Mouse (Mus musculus): ENCODE data around the gene Cenpe.

The Cenpe gene

DNA sequence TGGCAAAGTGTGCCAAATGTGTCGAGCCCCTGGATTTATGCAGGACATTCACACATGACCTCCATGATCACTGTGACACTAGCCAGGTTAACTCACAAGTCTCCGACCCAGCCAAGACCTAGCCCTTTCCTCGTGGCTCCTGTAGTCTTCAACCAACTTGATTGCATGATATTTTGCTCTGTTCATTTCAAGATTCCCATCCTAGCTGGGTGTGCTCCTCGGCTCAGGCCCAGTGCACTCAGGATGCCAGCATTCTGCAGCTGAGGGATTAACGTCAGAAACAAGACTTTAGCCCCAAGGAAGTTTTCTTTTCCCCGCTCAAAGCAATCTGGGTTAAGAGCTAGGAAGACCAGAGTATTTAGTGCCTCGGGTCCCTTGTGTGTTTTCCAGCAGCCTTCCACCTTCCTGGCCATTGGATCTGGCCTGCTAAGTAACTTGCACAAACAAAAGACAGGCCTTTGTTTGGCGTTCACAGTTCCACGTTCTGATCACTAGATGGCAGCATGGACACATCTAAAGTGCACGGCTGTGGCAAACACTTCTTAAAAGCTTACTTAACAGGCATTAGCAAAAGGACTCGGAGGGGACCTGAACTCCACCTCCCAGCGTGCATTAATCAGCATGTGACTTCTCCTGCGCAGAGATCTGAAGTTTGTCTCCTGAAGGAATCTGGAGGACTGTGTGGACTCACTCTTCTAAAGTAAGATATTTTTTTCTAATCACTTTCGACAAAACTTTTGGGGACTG lies 68.5 kb downstream of the Cenpe start, which contains the start of gene Bdh2:
Bdh2 (plus strand) TSS at position 553 of the 747 bp plus-strand sequence.
- peak; percentile 26 to 89 for DNase-seq (ENCODE audit: low spot score in 2 of 2)

- no peak for DNase-seq (ENCODE audit: low spot score in 2 of 2)
These were observed 69.4 kb downstream of the Cenpe start for GRCm38 (mm10) chr3:135281701-135282100.

DNA sequence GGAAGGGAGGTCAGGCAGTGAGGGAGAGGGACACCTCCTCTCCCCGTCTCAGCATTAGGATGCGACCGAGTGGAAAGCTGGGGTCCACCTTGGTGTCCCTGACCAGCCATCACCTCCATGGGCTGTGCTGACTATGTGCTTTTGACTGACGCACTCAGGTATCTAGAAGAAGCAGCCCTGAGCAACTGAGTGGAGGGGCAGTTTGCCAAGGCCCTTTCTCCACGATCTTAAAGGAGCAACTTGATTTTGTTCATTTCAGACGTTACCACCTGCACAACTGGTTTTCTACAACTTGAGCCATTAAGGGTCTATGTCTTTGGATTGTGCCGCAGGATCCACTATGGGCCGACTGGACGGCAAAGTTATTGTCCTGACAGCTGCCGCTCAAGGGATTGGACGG lies 72.9 kb downstream of the Cenpe start:
- no peak for DNase-seq (ENCODE audit: low spot score in 2 of 2)

- DNase-seq (ENCODE audit: low spot score in 2 of 2), result no peak
These were observed 73.5 kb downstream of the Cenpe start for GRCm38 (mm10) chr3:135285807-135286206.

DNA sequence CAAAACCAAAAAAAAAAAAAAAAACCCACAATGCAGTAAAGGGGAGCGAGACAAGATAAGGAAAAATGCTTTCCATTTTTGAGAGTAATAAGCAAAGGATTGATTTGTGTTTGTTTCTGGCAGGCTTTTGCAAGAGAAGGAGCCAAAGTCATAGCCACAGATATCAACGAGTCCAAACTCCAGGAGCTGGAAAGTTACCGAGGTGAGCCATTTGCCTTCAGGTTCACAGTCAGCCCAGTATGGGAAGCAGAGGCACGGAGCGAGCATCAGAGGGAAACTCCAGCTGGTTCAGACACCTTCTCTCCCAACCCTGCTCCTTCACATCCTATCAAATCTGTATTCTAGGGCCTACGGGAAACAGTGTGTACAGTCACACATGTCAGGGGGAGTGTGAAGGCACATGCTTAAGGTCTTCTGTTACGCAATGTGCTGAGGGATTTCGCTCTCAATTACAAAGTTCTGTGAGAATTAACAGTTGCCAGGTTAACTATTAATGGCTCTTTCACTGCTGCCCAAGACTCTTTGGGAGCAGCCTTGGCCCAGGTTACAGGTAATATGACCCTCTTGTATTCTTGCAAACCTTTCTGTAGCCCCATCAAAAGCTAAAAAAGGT lies 75.9 kb downstream of the Cenpe start:
- DNase-seq (ENCODE audit: low spot score in 2 of 2), result no peak

GRCm38 (mm10) chr3:135289148-135289547 lies 76.8 kb downstream of the Cenpe start:
- no peak for DNase-seq (ENCODE audit: low spot score in 2 of 2)

GRCm38 (mm10) chr3:135290249-135290894 lies 78.0 kb downstream of the Cenpe start:
- peak in 1 of 2 experiments; percentile 47 for DNase-seq (ENCODE audit: low spot score in 2 of 2)

- DNase-seq (ENCODE audit: low spot score in 2 of 2), result no peak
These were observed 81.4 kb downstream of the Cenpe start for GRCm38 (mm10) chr3:135293703-135294102.

- no peak for DNase-seq (ENCODE audit: low spot score in 2 of 2)
These were observed 83.2 kb downstream of the Cenpe start for GRCm38 (mm10) chr3:135295559-135295958.

DNA sequence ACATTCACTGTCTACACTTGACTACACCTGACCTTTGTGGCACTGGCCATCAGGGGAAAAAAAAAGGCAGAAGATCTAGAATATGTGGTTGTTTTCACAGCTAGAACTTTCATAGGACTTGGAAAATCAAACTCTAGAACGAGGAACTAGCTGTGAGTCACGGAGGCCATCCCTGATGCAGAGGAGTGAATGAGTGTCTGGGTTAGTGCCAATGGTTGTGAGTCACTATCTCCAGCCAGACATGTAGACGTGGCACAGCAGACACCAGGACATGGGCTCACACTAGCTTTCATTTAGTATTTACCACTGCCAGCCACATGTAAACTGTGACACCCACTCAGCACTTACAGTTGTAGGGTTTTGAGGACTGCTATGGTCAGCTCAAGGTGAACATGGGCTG lies 86.2 kb downstream of the Cenpe start:
- DNase-seq (ENCODE audit: low spot score in 2 of 2), result peak in 1 of 2 experiments; percentile 37

DNA sequence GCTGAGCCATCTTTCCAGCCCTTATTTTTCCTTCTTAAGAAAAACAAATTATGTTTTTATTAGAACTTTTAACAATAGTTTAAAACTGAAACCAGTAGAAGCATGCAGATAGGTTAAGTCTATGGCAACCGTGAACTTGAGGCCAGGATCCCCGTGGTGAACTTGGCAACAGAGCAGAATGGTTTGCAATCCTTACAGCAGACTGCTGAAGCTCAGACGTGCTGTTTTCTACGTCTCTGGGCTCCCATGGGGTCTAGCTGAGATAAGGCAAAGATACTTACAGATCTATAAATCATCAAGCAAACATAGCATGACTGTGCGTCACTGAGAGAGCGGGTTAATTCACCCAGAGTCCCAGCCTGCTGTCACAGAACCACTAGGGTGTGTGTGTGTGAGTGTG lies 87.7 kb downstream of the Cenpe start:
- DNase-seq (ENCODE audit: low spot score in 2 of 2), result no peak

DNA sequence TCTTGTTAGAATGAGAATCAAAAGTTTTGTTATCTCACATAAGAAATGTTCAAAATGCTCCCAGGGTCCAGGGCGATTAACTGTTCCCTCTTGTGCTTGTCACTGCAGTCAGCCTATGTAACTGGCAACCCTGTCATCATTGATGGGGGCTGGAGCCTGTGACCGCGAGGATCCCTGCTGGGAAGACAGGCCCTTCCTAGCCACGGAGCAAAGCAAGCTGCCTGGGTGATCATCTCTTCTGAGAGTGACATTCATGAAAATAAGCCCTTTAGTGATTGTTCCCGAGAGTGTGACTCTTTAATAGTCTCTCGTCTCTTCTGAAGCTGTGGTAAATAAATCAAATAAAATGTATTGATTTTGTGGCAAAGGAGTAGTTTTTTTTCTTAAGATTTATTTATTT lies 91.7 kb downstream of the Cenpe start:
- DNase-seq (ENCODE audit: low spot score in 2 of 2), result no peak

DNA sequence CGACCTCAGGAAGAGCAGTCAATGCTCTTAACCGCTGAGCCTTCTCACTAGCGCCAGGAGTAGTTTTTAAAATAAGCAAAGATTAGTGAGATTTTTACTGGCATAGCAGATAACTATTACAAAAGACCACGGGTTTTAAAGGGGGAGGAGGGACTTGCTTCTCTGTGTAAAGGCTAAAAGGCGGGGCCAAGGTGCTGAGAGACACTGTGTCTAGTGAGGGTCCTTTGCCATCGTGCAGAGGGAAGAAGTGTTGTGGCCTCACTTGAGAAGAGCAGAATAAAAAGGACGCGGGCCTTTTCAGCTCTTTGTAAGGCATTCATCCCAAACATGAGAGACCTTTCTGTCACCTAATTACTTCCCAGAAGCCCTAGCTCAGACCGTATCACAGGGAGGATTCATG lies 92.2 kb downstream of the Cenpe start:
- DNase-seq (ENCODE audit: low spot score in 2 of 2), result no peak

DNA sequence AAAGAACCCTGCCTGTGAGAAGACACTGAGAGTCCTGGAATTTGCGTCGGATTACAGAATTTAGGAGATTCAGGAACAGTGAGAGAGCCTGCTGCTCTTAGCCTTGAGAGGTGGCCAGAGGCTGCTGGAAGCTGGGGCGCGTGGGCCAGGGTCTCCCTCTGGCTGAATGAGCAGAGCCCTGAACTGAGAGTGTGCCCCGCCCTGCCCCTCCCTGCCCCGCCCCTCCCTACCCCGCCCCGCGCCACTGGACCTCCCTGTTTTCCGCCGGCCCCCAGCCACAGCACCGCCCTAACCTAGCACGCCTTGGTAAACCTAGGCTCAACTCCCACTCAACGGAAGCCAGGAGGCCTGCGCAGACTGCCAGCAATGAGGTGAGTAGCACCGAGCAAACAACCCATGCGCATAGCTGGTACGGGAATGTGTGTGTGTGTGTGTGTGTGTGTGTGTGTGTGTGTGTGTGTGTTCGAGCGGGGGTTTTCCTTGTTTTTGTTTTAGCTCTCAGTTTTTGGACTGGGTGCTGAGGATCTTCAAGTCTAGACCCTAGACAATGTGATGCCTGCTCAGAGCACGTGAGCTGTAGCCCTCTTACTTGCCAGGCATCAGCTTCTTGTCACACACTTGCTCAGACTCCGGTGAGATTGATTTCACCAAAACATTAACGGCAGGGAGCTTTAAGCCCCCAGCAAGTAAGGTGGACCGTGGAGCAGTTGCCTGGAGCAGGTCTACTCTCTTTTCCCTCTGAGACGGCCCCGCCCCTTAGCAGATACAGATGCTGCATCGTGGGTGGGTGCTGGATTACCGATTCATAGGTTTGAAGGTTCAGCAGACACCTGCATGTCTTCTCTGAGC lies 95.3 kb downstream of the Cenpe start, which contains the start of gene Slc9b2:
Slc9b2 (plus strand) TSS at position 290 of the 849 bp plus-strand sequence.
- DNase-seq (ENCODE audit: low spot score in 2 of 2), result peak in 1 of 2 experiments; percentile 33

GRCm38 (mm10) chr3:135312916-135313491 lies 100.7 kb downstream of the Cenpe start:
- DNase-seq (ENCODE audit: low spot score in 2 of 2), result no peak

- no peak for DNase-seq (ENCODE audit: low spot score in 2 of 2)
These were observed 101.4 kb downstream of the Cenpe start for GRCm38 (mm10) chr3:135313727-135314126.

GRCm38 (mm10) chr3:135314811-135315210 lies 102.5 kb downstream of the Cenpe start:
- DNase-seq (ENCODE audit: low spot score in 2 of 2), result no peak

DNA sequence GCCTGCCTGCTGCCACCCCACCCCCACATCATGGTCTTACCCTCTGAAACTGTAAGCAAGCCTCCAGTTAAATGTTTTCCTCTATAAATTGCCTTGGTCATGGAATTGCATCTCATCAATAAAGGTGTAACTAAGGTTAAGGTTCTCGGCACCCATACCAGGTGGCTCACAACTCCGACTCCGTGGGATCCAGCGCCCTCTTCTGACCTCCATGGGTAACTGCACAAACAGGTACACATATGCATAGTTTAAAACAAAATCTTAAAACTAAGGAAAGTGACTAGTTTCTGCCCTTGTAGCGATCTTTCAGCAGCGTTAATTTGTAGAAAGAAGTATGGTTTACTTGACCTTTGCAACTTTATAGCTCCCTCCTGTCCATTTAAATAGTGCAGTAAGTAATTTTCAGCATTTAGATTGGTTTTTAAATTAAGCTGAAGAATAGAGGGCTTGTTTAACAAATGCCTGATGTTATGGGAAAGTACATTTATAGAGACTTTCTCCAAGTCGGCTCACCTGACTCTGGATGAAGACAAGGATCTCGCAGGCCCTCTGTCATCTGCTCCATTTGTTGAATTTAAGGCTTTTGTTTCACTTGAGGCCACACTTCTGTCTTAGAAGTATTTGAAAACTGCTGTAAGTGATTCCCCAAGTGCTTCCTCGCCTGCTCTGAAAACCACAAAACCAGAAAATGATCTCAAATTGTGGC lies 103.5 kb downstream of the Cenpe start:
- DNase-seq (ENCODE audit: low spot score in 2 of 2), result no peak

DNA sequence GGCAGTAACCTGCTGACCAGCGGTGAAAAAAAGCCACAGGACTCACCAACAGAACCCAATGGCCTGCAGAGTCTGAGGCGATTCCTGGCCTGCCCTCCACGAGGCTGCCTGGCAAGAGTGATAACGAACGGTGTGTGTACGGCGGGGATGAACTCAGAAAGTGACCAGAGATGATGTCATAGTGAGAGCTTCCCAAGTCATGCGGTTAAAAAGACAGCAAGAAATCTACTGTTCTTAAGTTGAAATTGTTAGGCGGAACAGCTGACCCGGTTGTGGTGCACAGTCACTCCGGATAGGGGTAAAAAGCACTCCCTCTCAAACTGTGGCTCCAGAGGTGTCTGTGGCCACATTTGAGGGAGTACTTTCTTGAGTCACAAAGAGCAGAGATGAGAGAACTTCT lies 106.0 kb downstream of the Cenpe start:
- DNase-seq (ENCODE audit: low spot score in 2 of 2), result no peak
